Mouse (Mus musculus) neutrophil, adult 59 days (primary cell): Measurements from ENCODE around the gene Apeh. TPM values are rescaled to one million over a fixed set of nuclear protein-coding genes. Genes with fewer than 3 reads are reported as not detected.

Experiments used
- total RNA-seq, 2 experiments: library from RNA; stranded (reverse); gene quantifications; 1 replicate in 1 of 2; 2 replicates in 1 of 2; pipeline ENCODE4 v1.2.4; 2023

The Apeh gene
- 10 to 100 TPM; 43.3 to 53.5 TPM for total RNA-seq

DNA sequence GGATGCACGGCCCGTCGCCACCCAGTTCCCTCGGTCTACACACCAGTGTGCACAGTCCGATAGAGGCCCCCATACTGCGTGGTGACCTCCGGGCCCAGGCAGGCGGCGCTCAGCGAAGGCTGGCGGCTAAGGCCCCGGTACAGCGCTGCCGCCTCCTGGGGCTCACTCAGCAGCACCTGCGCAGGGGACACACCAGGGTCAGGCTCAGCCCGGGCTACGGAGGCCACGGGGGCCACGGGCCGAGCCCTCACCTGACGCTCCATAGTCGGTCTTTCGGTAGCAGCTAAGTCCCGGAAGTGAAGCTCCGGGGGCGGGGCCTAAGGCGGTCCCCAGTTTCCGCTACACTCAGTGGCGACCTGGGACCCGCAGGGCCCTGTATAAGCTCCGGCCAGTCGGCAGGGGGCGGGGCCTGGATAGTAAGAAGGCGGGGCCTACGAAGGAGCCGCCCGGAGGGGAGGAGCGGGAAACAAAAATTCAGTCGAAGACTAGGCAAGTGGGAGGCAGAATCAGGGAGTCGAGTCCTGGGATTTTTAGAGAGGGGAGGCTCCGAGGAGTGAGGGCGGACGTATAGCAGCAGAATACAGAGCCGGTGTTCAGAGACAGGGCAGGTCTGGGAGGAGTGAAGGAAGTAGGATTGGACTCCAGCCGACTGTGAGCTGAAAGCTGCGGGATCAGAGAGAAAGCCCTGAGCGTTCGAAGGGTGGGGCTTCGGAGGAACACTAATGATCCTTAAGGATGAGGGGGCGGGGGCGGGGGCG is at the start of gene Apeh:
TSS of gene Apeh (minus strand) at position 423 of the 758 bp plus-strand sequence.

DNA sequence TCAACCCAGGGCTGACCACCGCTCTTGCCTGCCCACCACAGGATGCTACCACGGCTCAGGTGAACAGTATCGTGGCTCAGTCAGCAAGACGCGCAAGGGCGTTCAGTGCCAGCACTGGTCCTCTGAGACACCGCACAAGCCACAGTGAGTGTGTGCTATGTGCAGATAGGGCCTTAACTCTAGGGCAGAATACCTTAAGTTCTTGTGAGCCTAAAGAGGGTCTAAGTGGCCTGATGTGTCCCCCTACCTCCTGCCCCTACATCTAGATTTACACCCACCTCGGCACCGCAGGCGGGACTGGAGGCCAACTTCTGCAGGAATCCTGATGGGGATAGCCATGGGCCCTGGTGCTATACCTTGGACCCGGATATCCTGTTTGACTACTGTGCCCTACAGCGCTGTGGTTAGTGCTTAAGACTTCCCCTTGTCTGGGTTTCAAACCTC is 11.4 kb downstream of the Apeh start, which contains the start of gene Rnf123:
TSS of gene Rnf123 (minus strand) at position 359 of the 444 bp plus-strand sequence.

DNA sequence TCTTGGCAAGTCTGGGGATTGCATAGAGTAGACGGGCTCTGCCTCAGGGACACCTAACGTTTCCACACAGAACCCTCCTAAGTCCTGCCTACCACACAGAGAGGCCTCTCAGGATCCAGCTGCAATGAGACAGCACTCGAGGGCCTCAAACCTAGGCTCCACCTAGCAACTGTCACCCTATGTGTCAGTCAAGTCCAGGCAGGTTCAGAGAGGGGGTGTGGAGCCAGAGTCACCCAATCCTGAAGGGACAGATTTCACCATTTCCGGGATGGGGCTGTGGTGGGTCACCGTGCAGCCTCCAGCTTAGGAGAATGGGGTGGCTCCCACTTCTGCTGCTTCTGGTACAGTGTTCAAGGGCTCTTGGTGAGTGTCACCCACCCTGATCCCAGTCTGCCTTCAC is 14.2 kb downstream of the Apeh start, which contains the start of gene Mst1:
TSS of gene Mst1 (plus strand) at position 269 of the 400 bp plus-strand sequence.

DNA sequence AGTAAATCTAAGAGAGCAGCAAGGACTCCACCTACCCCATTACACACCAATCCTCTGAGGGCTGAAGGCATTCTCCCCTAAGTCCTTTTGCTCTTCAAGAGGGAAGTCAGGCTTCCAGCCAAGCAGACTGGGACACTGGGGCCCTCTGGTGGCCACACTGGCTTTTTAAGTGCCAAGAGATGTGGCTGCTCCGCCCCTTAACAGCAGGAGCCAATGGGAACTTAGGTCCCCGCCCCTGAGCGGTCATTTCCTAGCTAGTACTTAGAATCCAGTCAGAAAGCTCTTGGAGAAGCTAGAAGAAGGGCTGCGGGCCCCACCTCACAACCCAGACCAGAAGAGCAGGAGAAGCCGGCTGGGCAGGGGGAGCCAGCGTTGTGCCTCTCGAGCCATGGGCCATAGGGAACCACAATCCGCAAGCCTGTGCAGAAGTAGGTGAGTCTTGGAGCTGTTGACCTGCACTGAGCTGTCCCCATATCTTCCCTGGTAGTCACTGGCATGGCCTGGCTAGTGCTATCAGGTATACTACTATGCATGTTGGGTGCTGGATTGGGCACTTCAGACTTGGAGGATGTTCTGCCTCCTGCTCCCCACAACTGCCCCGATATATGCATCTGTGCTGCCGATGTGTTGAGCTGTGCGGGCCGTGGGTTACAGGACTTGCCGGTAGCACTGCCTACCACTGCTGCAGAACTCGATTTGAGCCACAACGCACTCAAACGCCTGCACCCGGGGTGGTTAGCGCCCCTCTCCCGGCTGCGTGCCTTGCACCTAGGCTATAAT is 41.3 kb downstream of the Apeh start, which contains the start of gene Amigo3:
TSS of gene Amigo3 (plus strand) at position 275 of the 780 bp plus-strand sequence.

DNA sequence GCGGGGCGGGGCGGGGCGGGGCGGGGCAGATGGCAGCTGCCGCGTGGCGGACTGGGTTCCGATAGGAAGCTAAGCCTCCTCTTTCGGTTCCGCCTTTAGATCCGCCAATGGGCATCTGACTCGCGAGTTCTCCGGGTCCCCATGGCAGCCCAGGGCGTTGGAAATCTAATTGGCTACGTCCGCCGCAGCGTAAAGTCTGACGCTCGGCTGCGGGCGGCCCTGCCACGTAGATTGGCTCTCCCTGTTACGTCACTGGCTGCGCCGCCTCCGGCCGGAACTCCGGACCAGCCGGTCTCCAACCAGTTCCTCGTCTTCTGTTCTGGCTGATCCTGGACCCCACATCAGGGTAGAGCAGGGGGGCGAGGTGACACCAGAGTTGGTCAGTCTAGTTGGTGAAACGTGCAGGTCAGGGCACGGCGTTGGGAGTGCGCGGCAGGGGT is 45.4 kb downstream of the Apeh start, which contains the start of gene Gmppb:
TSS of gene Gmppb (plus strand) at position 227 of the 440 bp plus-strand sequence.

Other genes starting within 250 kb of the Apeh start
- gene Rbm6, start 221.4 kb downstream of the Apeh start, total RNA-seq, result 10 to 100 TPM; 57.7 to 60.7 TPM
- gene Mon1a, start 206.5 kb downstream of the Apeh start, total RNA-seq, result 10 to 100 TPM in 1 of 2 experiments, 1 to 10 TPM in 1; 9.4 to 11.4 TPM
- gene Mst1r, start 187.7 kb downstream of the Apeh start, total RNA-seq, result 1 to 10 TPM; 1.1 to 3.0 TPM
- not detected for gene Actl11, start 166.1 kb downstream of the Apeh start, total RNA-seq
- not detected for gene Camkv, start 158.9 kb downstream of the Apeh start, total RNA-seq
- 10 to 100 TPM; 13.2 to 15.8 TPM for gene Traip, start 144.5 kb downstream of the Apeh start, total RNA-seq
- gene Uba7, start 119.1 kb downstream of the Apeh start, total RNA-seq, result 10 to 100 TPM; 69.2 to 70.8 TPM
- gene Gm20661, start 111.5 kb downstream of the Apeh start, total RNA-seq, result not detected
- gene Inka1, start 108.7 kb downstream of the Apeh start, total RNA-seq, result 1 to 10 TPM; 1.9 to 3.2 TPM
- under 1 TPM in 1 of 2 experiments, not detected in 1; 0.42 TPM for gene Cdhr4, start 102.1 kb downstream of the Apeh start, total RNA-seq
- not detected for gene Gm20662, start 98.3 kb downstream of the Apeh start, total RNA-seq
- 100 to 1,000 TPM; 111 to 126 TPM for gene Ip6k1, start 92.1 kb downstream of the Apeh start, total RNA-seq
- gene Gmppb, start 45.4 kb downstream of the Apeh start, total RNA-seq, result 10 to 100 TPM; 20.3 to 21.2 TPM
- gene Amigo3, start 41.4 kb downstream of the Apeh start, total RNA-seq, result 1 to 10 TPM; 3.6 to 4.7 TPM
- gene Mst1, start 14.2 kb downstream of the Apeh start, total RNA-seq, result under 1 TPM in 1 of 2 experiments, not detected in 1; 0.20 TPM
- 10 to 100 TPM; 61.5 to 70.0 TPM for gene Rnf123, start 11.3 kb downstream of the Apeh start, total RNA-seq
- gene Bsn, start 95.8 kb upstream of the Apeh start, total RNA-seq, result under 1 TPM; 0.68 to 0.82 TPM
- 1 to 10 TPM; 5.1 to 7.2 TPM for gene Dag1, start 169.4 kb upstream of the Apeh start, total RNA-seq
- 1 to 10 TPM; 1.0 to 1.2 TPM for gene Nicn1, start 195.8 kb upstream of the Apeh start, total RNA-seq
- not detected for gene Amt, start 202.2 kb upstream of the Apeh start, total RNA-seq
- 100 to 1,000 TPM; 423 to 451 TPM for gene Rhoa, start 211.5 kb upstream of the Apeh start, total RNA-seq
- gene Tcta, start 211.6 kb upstream of the Apeh start, total RNA-seq, result 10 to 100 TPM; 11.6 to 14.1 TPM
- 1,000 to 10,000 TPM; 1,293 to 1,411 TPM for gene Gpx1, start 244.3 kb upstream of the Apeh start, total RNA-seq